Mouse (Mus musculus): ENCODE data around the gene Tmem140. TPM values are rescaled to one million over a fixed set of nuclear protein-coding genes. Genes with fewer than 3 reads are reported as not detected.
A peak's percentile ranks its signal among the peaks of the same experiment; 100 is the strongest.

Tmem140 gene
- total and polyA plus RNA-seq, 2 experiments from 2014 or later, result 6.1 to 7.7 TPM

DNA sequence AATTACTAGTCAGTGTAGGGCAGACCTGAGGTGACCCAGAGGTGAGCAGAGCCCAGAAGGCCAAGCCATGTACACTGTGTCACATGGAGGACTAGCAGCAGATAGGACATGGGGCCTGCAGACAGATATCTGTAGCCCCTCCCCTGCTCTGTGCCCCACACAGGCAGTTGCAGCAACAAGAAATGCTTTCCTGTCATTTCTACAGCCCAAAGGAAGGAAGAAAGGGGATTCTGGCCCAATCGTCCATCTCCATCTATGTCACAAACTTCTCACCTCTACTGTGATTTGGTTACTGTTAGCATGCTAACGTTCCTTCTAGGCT lies 13.8 kb downstream of the Tmem140 start:
- Histone ChIP-seq H3K4me2 (ENCODE audit: low read depth, low read length) (peak overlapping the region; percentile 69), H3K9ac (replicated peaks; ENCODE audit: low read depth, low read length) (no peak overlapping the region), H3K27me3 (ENCODE audit: control insufficient read depth, insufficient read depth, low read length) (no peaks in the 10 kb centered on the region), H3K27ac (ENCODE audit: low read depth) (peak overlapping the region; percentile 95), H3K36me3 (replicated peaks; ENCODE audit: control insufficient read depth, insufficient read depth, low read length) (peaks cover 14% of the 10 kb centered on the region), H3K4me3 (ENCODE audit: low read depth, low read length) (peak overlapping the region; percentile 77), H3K4me1 (ENCODE audit: control insufficient read depth, insufficient read depth) (peaks cover 25% of the 10 kb centered on the region), H3K9me3 (replicated peaks; ENCODE audit: control insufficient read depth, low read length) (no peaks in the 10 kb centered on the region)
- ATAC-seq (ENCODE audit: insufficient read depth, low read depth), result no peak
- no peak for DNase-seq (ENCODE audit: low spot score)
- WGBS, result 19% methylated on average over 2 of the region's 2 CpGs
- TF ChIP-seq CTCF (IDR thresholded peaks at IDR 0.05; ENCODE audit: low read depth), result no peak

DNA sequence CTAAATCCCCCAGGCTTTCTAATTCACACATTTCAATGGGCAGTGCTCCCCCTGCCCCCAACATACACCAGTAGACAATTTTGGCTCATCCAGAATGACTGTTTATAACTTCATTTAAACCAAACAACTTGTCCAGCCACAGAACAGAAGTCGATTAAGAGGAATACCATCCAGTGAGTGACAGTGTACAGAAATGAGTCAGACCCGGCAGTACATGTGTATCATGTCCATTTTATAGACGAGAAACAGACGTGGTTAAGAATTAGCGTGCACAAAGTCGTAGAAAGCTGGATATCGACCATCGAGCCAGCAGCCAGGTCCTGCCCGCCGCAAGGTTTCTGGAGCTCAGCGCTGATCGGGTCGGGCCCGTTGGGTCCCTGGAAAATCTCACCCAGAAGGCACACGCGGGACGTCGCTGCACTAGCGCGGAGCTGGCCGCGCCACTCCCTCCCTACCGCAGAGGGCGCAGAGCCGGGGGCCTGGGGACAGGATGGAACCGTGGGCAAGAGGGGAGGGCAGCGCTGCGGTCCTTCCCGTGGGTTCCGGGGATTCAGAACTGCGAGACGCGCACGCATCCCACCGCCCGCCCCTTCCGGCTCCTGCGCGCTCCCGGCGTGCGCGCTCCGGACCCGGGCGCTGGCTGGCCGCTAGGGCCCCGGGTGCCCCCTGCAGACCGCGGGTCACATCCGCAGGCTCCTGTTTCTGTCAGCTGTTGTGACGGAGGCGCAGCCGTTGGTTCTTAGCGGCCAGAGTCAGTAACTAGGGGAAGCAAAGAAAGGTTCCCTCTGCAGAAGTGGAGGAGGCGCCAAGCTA lies 14.8 kb downstream of the Tmem140 start, which contains the start of gene Cyren:
Cyren (minus strand) TSS at position 552 of the 813 bp plus-strand sequence.
- DNase-seq (ENCODE audit: low spot score) (peak; percentile 94), ATAC-seq (ENCODE audit: insufficient read depth, low read depth) (peak; percentile 90)
- peaks cover 20% of the 10 kb centered on the region for H3K36me3 ChIP-seq (replicated peaks; ENCODE audit: control insufficient read depth, insufficient read depth, low read length)
- H3K9me3 ChIP-seq (replicated peaks; ENCODE audit: control insufficient read depth, low read length), result no peaks in the 10 kb centered on the region
- peak; percentile 54; the same call in 1 of the 2 replicates for TF ChIP-seq EP300 (IDR thresholded peaks at IDR 0.05; ENCODE audit: low read depth)
- peak; percentile 48 for TF ChIP-seq CTCF (IDR thresholded peaks at IDR 0.05; ENCODE audit: low read depth)
- peak within 1 kb of the TSS; percentile 69 for H3K4me2 ChIP-seq (ENCODE audit: low read depth, low read length)
- peak within 1 kb of the TSS; percentile 95 for H3K27ac ChIP-seq (ENCODE audit: low read depth)
- H3K4me3 ChIP-seq (ENCODE audit: low read depth, low read length), result peak within 1 kb of the TSS; percentile 77
- peaks cover 25% of the 10 kb centered on the region for H3K4me1 ChIP-seq (ENCODE audit: control insufficient read depth, insufficient read depth)
- H3K27me3 ChIP-seq (ENCODE audit: control insufficient read depth, insufficient read depth, low read length), result no peaks in the 10 kb centered on the region
- peak within 1 kb of the TSS; percentile 78 for H3K9ac ChIP-seq (replicated peaks; ENCODE audit: low read depth, low read length)
- under 1% methylated on average over 56 of the region's 56 CpGs for WGBS

DNA sequence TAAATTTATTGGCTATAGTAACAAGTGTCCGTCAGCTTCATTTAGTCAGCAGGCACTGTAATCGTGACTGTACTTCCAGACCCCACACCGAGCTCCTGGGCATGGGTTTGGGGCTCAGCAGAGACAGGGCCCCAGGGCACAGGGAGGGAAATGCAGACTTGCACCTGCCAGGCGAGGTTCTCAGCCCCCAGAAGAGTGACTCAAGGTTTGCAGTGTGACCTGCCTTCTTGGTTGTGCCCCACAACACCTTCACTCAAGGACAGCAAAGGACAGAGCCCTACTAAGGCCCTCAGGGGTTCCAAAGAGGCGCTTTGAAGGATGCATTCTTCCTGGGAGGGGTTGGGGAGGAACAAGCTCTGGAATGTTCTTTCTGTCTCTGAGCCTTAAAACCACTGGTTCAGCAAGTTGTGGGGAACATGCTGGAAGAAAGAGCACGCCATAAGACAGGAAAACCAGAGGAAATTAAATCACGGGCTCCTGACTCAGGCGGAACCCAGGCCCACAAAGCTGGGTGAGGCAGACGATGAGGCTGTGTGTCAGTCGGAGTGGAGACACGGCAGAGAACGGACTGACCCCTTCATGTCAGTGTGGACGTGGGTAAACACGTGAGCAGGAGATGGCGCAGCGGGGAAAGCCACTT lies 16.3 kb downstream of the Tmem140 start:
- no peaks in the 10 kb centered on the region for H3K27me3 ChIP-seq (ENCODE audit: control insufficient read depth, insufficient read depth, low read length)
- no peak overlapping the region for H3K4me3 ChIP-seq (ENCODE audit: low read depth, low read length)
- 84% methylated on average over 16 of the region's 16 CpGs for WGBS
- H3K9me3 ChIP-seq (replicated peaks; ENCODE audit: control insufficient read depth, low read length), result no peaks in the 10 kb centered on the region
- no peak overlapping the region for H3K4me2 ChIP-seq (ENCODE audit: low read depth, low read length)
- H3K27ac ChIP-seq (ENCODE audit: low read depth), result no peak overlapping the region
- TF ChIP-seq CTCF (IDR thresholded peaks at IDR 0.05; ENCODE audit: low read depth), result no peak
- TF ChIP-seq EP300 (IDR thresholded peaks at IDR 0.05; ENCODE audit: low read depth), result no peak
- ATAC-seq (ENCODE audit: insufficient read depth, low read depth) (no peak), DNase-seq (ENCODE audit: low spot score) (no peak)
- H3K36me3 ChIP-seq (replicated peaks; ENCODE audit: control insufficient read depth, insufficient read depth, low read length), result peaks cover 27% of the 10 kb centered on the region
- peaks cover 25% of the 10 kb centered on the region for H3K4me1 ChIP-seq (ENCODE audit: control insufficient read depth, insufficient read depth)
- H3K9ac ChIP-seq (replicated peaks; ENCODE audit: low read depth, low read length), result no peak overlapping the region

DNA sequence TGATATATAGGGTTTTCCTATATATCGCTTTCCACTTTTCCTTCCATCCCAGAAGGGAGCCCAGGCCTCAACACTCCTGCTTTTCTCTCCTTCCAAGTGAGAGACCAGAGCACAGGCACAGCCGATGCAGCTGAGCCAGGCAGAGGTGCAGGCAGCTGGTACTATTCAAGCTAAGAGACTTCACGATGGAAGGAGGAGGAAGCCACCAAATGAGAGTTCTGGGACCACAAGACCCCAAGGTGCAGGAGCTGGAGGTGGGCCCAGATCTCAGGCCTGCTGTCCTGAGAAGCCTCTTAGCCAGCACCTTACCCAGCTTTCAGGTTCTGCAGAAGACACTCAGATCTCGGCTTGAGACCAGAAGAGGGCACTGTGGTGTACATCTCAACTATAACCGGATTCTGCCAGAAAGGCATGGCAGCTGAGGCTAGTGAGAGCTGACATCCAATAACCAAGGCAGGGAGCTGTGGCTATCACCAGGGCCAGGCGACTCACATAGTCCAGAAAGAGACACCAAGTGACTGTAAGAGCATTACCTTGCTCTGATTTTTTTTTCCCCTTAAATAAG lies 17.0 kb downstream of the Tmem140 start:
- Histone ChIP-seq H3K4me1 (ENCODE audit: control insufficient read depth, insufficient read depth) (peaks cover 25% of the 10 kb centered on the region), H3K9ac (replicated peaks; ENCODE audit: low read depth, low read length) (no peak overlapping the region), H3K36me3 (replicated peaks; ENCODE audit: control insufficient read depth, insufficient read depth, low read length) (peaks cover 35% of the 10 kb centered on the region), H3K27me3 (ENCODE audit: control insufficient read depth, insufficient read depth, low read length) (no peaks in the 10 kb centered on the region), H3K4me2 (ENCODE audit: low read depth, low read length) (no peak overlapping the region), H3K9me3 (replicated peaks; ENCODE audit: control insufficient read depth, low read length) (no peaks in the 10 kb centered on the region), H3K27ac (ENCODE audit: low read depth) (no peak overlapping the region), H3K4me3 (ENCODE audit: low read depth, low read length) (no peak overlapping the region)
- ATAC-seq (ENCODE audit: insufficient read depth, low read depth) (no peak), DNase-seq (ENCODE audit: low spot score) (no peak)
- 56% methylated on average over 6 of the region's 6 CpGs for WGBS
- no peak for TF ChIP-seq EP300 (IDR thresholded peaks at IDR 0.05; ENCODE audit: low read depth)
- peak; percentile 54 for TF ChIP-seq CTCF (IDR thresholded peaks at IDR 0.05; ENCODE audit: low read depth)

DNA sequence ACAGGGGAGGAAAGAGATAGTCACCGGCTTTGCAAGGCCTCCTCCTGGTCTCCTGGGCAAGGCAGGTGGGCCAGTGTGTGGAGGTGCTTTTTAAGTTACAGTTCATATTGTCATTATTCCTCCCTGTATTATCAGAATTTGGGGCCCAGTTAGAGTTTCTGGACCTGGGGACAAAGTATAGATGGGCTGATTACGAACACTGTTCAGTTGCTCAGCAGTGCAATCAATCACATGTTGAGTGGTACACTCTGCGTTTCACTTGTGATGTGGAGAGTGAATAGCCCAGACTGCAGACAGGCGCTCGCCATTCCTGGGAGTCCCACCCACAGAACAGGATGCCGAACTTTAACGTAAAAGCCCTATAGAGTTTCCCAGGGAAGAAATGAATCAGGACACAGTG lies 21.8 kb downstream of the Tmem140 start:
- H3K4me2 ChIP-seq (ENCODE audit: low read depth, low read length), result no peak overlapping the region
- WGBS, result 81% methylated on average over 7 of the region's 7 CpGs
- H3K4me3 ChIP-seq (ENCODE audit: low read depth, low read length), result no peak overlapping the region
- DNase-seq (ENCODE audit: low spot score) (no peak), ATAC-seq (ENCODE audit: insufficient read depth, low read depth) (no peak)
- H3K27me3 ChIP-seq (ENCODE audit: control insufficient read depth, insufficient read depth, low read length), result no peaks in the 10 kb centered on the region
- no peak overlapping the region for H3K9ac ChIP-seq (replicated peaks; ENCODE audit: low read depth, low read length)
- H3K36me3 ChIP-seq (replicated peaks; ENCODE audit: control insufficient read depth, insufficient read depth, low read length), result peaks cover 78% of the 10 kb centered on the region
- TF ChIP-seq EP300 (IDR thresholded peaks at IDR 0.05; ENCODE audit: low read depth), result no peak
- no peaks in the 10 kb centered on the region for H3K4me1 ChIP-seq (ENCODE audit: control insufficient read depth, insufficient read depth)
- H3K9me3 ChIP-seq (replicated peaks; ENCODE audit: control insufficient read depth, low read length), result no peaks in the 10 kb centered on the region
- no peak overlapping the region for H3K27ac ChIP-seq (ENCODE audit: low read depth)
